Mouse (Mus musculus) embryo, embryonic 11 days (tissue): ENCODE results near the gene Ess2.
"Not testable (repeated sequence)": the region's sequence is repeated elsewhere in the genome, so short reads cannot be mapped to it uniquely, and the experiment has no call there.

Experiments used
- DNase-seq: peaks from one replicate; pipeline ENCODE4 v3.0.0-alpha.2; 2015

Ess2 gene

GRCm38 (mm10) chr16:17911052-17911595 lies at the start of gene Ess2:
Gene Ess2 (minus strand): TSS chr16:17911348.
- peak; percentile 98 for DNase-seq

GRCm38 (mm10) chr16:17956052-17956638 lies 45.0 kb upstream of the Ess2 start:
- DNase-seq: not testable (repeated sequence)

GRCm38 (mm10) chr16:17951618-17952017 lies 40.5 kb upstream of the Ess2 start:
- no peak for DNase-seq

GRCm38 (mm10) chr16:17950068-17950467 lies 38.9 kb upstream of the Ess2 start:
- peak; percentile 14 for DNase-seq

- peak; percentile 65 for DNase-seq
Observed at GRCm38 (mm10) chr16:17949421-17949877, 38.3 kb upstream of the Ess2 start.

GRCm38 (mm10) chr16:17945081-17945831 lies 34.1 kb upstream of the Ess2 start:
- no peak for DNase-seq

GRCm38 (mm10) chr16:17943466-17943865 lies 32.3 kb upstream of the Ess2 start:
- no peak for DNase-seq

- no peak for DNase-seq
Observed at GRCm38 (mm10) chr16:17939255-17939751, 28.2 kb upstream of the Ess2 start.

- peak; percentile 79 for DNase-seq
Observed at GRCm38 (mm10) chr16:17938821-17939220, 27.7 kb upstream of the Ess2 start.

GRCm38 (mm10) chr16:17938187-17938586 lies 27.0 kb upstream of the Ess2 start:
- no peak for DNase-seq

GRCm38 (mm10) chr16:17936776-17937175 lies 25.6 kb upstream of the Ess2 start:
- DNase-seq: no peak

- DNase-seq: no peak
Observed at GRCm38 (mm10) chr16:17934445-17934910, 23.3 kb upstream of the Ess2 start.

GRCm38 (mm10) chr16:17933594-17934444 lies 22.7 kb upstream of the Ess2 start:
- no peak for DNase-seq

GRCm38 (mm10) chr16:17931906-17932460 lies 20.8 kb upstream of the Ess2 start:
- DNase-seq: no peak

GRCm38 (mm10) chr16:17929631-17930030 lies 18.5 kb upstream of the Ess2 start:
- DNase-seq: no peak

- no peak for DNase-seq
Observed at GRCm38 (mm10) chr16:17929211-17929610, 18.1 kb upstream of the Ess2 start.

GRCm38 (mm10) chr16:17928627-17929104 lies 17.5 kb upstream of the Ess2 start:
- DNase-seq: peak; percentile 88

- peak; percentile 91 for DNase-seq
Observed at GRCm38 (mm10) chr16:17928087-17928580, 17.0 kb upstream of the Ess2 start, which contains the start of gene Slc25a1. Gene Slc25a1 (minus strand): TSS chr16:17928219.

GRCm38 (mm10) chr16:17927351-17928082 lies 16.4 kb upstream of the Ess2 start:
- DNase-seq: peak; percentile 74

- no peak for DNase-seq
Observed at GRCm38 (mm10) chr16:17922163-17922538, 11.0 kb upstream of the Ess2 start.
